Mouse (Mus musculus) gastrocnemius, postnatal 36 days (tissue): ENCODE data around the gene Enoph1. TPM values are rescaled to one million over a fixed set of nuclear protein-coding genes. Genes with fewer than 3 reads are reported as not detected.

Experiments
- total RNA-seq, 2 experiments: library from RNA; stranded (reverse); gene quantifications; 2 replicates each; pipeline ENCODE4 v1.2.3; 2021

Gene Enoph1
- total RNA-seq, 2 experiments from 2014 or later: 5.9 to 7.0 TPM

Other genes starting within 250 kb of the Enoph1 start
- not detected for gene Vamp9, start 133.7 kb upstream of the Enoph1 start, total RNA-seq
- gene Hnrnpd, start 61.0 kb upstream of the Enoph1 start, total RNA-seq: 10 to 100 TPM; 51.4 to 63.8 TPM
- gene 4930524J08Rik, start 60.9 kb upstream of the Enoph1 start, total RNA-seq: under 1 TPM in 1 of 2 experiments, not detected in 1; 0.46 TPM
- gene Hnrnpdl, start 321 bp upstream of the Enoph1 start, total RNA-seq: 10 to 100 TPM; 63.2 to 70.9 TPM
- gene Tmem150c, start 119.8 kb downstream of the Enoph1 start, total RNA-seq: 1 to 10 TPM; 1.2 to 1.3 TPM